Mouse (Mus musculus) bone marrow macrophage, adult 2 months (primary cell): Measurements from ENCODE around the gene Ssbp3. TPM values are rescaled to one million over a fixed set of nuclear protein-coding genes. Genes with fewer than 3 reads are reported as not detected.

Experiments
- H3K27ac ChIP-seq: 2 replicates; pipeline ENCODE4 v1.5.1; 2012; ENCODE audit warnings: low read depth, low read length; ENCODE audit not compliant: insufficient read depth
- H3K4me1 ChIP-seq: 2 replicates; pipeline ENCODE4 v1.6.1; 2012; ENCODE audit warnings: low read length; ENCODE audit not compliant: control insufficient read depth, insufficient read depth
- H3K4me3 ChIP-seq: 2 replicates; pipeline ENCODE4 v1.5.1; 2012; ENCODE audit warnings: mild to moderate bottlenecking, low read length, moderate library complexity; ENCODE audit not compliant: insufficient read depth
- CTCF ChIP-seq: IDR thresholded peaks from 2 replicates; pipeline ENCODE4 v1.5.1; 2012; ENCODE audit warnings: low read depth, mild to moderate bottlenecking, low read length, moderate library complexity
- POLR2A ChIP-seq: IDR thresholded peaks from 2 replicates; pipeline ENCODE4 v1.6.1; 2012; ENCODE audit warnings: mild to moderate bottlenecking, low read depth, low read length, borderline replicate concordance
- polyA plus RNA-seq: library from polyadenylated mRNA; stranded (reverse); fragments of >200 nt; gene quantifications from 2 replicates; pipeline ENCODE4 v1.2.4, GENCODE M21; 2012; ENCODE audit not compliant: missing spikeins, insufficient read depth, insufficient read length

The Ssbp3 gene
- polyA plus RNA-seq, 1 experiment, result 34.8 TPM

- peaks cover 19% of the 10 kb centered on the region for H3K4me1 ChIP-seq
- H3K4me3 ChIP-seq, result no peak overlapping the region
- H3K27ac ChIP-seq, result no peak overlapping the region
- TF ChIP-seq POLR2A (no peak), CTCF (no peak)
Observed at GRCm38 (mm10) chr4:106928961-106929360, 18.5 kb downstream of the Ssbp3 start.

GRCm38 (mm10) chr4:106932583-106932982 lies 22.1 kb downstream of the Ssbp3 start:
- Histone ChIP-seq H3K27ac (no peak overlapping the region), H3K4me3 (no peak overlapping the region), H3K4me1 (peaks cover 3% of the 10 kb centered on the region)
- no peak for TF ChIP-seq POLR2A
- no peak for TF ChIP-seq CTCF

GRCm38 (mm10) chr4:106933813-106934482 lies 23.4 kb downstream of the Ssbp3 start:
- TF ChIP-seq POLR2A (no peak), CTCF (no peak)
- Histone ChIP-seq H3K4me3 (no peak overlapping the region), H3K27ac (no peak overlapping the region), H3K4me1 (peaks cover under 1% of the 10 kb centered on the region; the same call in 1 of the 2 replicates)

GRCm38 (mm10) chr4:106934931-106935582 lies 24.6 kb downstream of the Ssbp3 start:
- TF ChIP-seq CTCF (no peak), POLR2A (no peak)
- no peak overlapping the region for H3K27ac ChIP-seq
- peaks cover 10% of the 10 kb centered on the region for H3K4me1 ChIP-seq

GRCm38 (mm10) chr4:106935583-106935935 lies 25.1 kb downstream of the Ssbp3 start:
- TF ChIP-seq POLR2A (no peak), CTCF (no peak)
- peaks cover 10% of the 10 kb centered on the region for H3K4me1 ChIP-seq
- H3K4me3 ChIP-seq, result no peak overlapping the region
- no peak overlapping the region for H3K27ac ChIP-seq

More at GRCm38 (mm10) chr4:106934931-106935582, 24.6 kb downstream of the Ssbp3 start:
- no peak overlapping the region for H3K4me3 ChIP-seq

GRCm38 (mm10) chr4:106936041-106936440 lies 25.5 kb downstream of the Ssbp3 start:
- no peak overlapping the region for H3K4me3 ChIP-seq
- no peak overlapping the region for H3K27ac ChIP-seq
- H3K4me1 ChIP-seq, result peaks cover 10% of the 10 kb centered on the region
- TF ChIP-seq POLR2A, result no peak
- no peak for TF ChIP-seq CTCF

GRCm38 (mm10) chr4:106936741-106937140 lies 26.2 kb downstream of the Ssbp3 start:
- Histone ChIP-seq H3K4me1 (peaks cover 12% of the 10 kb centered on the region), H3K27ac (no peak overlapping the region), H3K4me3 (no peak overlapping the region)
- TF ChIP-seq CTCF (no peak), POLR2A (no peak)

- Histone ChIP-seq H3K27ac (no peak overlapping the region), H3K4me1 (peaks cover 12% of the 10 kb centered on the region), H3K4me3 (no peak overlapping the region)
- TF ChIP-seq CTCF, result no peak
- no peak for TF ChIP-seq POLR2A
Observed at GRCm38 (mm10) chr4:106938506-106939222, 28.2 kb downstream of the Ssbp3 start.

- Histone ChIP-seq H3K27ac (no peak overlapping the region), H3K4me1 (peaks cover 12% of the 10 kb centered on the region), H3K4me3 (no peak overlapping the region)
- TF ChIP-seq POLR2A (no peak), CTCF (no peak)
Observed at GRCm38 (mm10) chr4:106939223-106939918, 28.9 kb downstream of the Ssbp3 start.
